Mouse (Mus musculus) forebrain, embryonic 11.5 days (tissue): Measurements from ENCODE around the gene Scfd2. TPM values are rescaled to one million over a fixed set of nuclear protein-coding genes. Genes with fewer than 3 reads are reported as not detected.

Experiments used
- ATAC-seq: fragments of 200-750 bp; cut with Nextera tagmentation; replicated peaks from 2 replicates; pipeline ENCODE4 v1.8.0; 2017; ENCODE audit warnings: moderate TSS enrichment; ENCODE audit not compliant: low FRiP score
- DNase-seq: peaks from one replicate; pipeline ENCODE4 v3.0.0-alpha.2; 2017; ENCODE audit warnings: low spot score
- H3K27ac ChIP-seq: fragments of 300-500 bp; sonication (generic); 2 replicates; pipeline ENCODE4 v1.5.1; 2014; ENCODE audit warnings: low read depth, low read length
- H3K27me3 ChIP-seq: fragments of 300-500 bp; sonication (generic); 2 replicates; pipeline ENCODE4 v1.6.1; 2014; ENCODE audit warnings: mild to moderate bottlenecking, low read length, mixed read lengths; ENCODE audit not compliant: control insufficient read depth, insufficient read depth
- H3K36me3 ChIP-seq: fragments of 300-500 bp; sonication (generic); 2 replicates; pipeline ENCODE4 v1.6.1; 2014; ENCODE audit warnings: mild to moderate bottlenecking, low read length, moderate library complexity, mixed read lengths; ENCODE audit not compliant: control insufficient read depth, insufficient read depth
- H3K4me1 ChIP-seq: fragments of 300-500 bp; sonication (generic); replicated peaks from 2 replicates; pipeline ENCODE4 v1.6.1; 2014; ENCODE audit warnings: low read length, mixed read lengths; ENCODE audit not compliant: control insufficient read depth, insufficient read depth
- H3K4me2 ChIP-seq: fragments of 300-500 bp; sonication (generic); 2 replicates; pipeline ENCODE4 v1.6.1; 2014; ENCODE audit warnings: low read depth, mild to moderate bottlenecking, low read length, moderate library complexity, mixed read lengths; ENCODE audit not compliant: severe bottlenecking
- H3K4me3 ChIP-seq: fragments of 300-500 bp; sonication (generic); 2 replicates; pipeline ENCODE4 v1.5.1; 2014; ENCODE audit warnings: low read depth, low read length
- H3K9ac ChIP-seq: fragments of 300-500 bp; sonication (generic); 2 replicates; pipeline ENCODE4 v1.6.1; 2014; ENCODE audit warnings: low read length
- H3K9me3 ChIP-seq: fragments of 300-500 bp; sonication (generic); 2 replicates; pipeline ENCODE4 v1.6.1; 2016; ENCODE audit warnings: low read length, mixed read lengths; ENCODE audit not compliant: control insufficient read depth
- WGBS: fragments of 180-500 bp; shearing (Covaris S2); extraction: QIAGEN DNeasy Blood & Tissue Kit; methylation state at CpG from one replicate; pipeline ENCODE4 v1.1.7; 2014; 5-methylcytosine and 5-hydroxymethylcytosine counted together
- polyA plus RNA-seq: library from polyadenylated mRNA; unstranded; fragments of >200 nt; fragmentation: Nextera tagmentation; extraction: Ambion mirVana; gene quantifications from 2 replicates; pipeline ENCODE4 v1.2.1, GENCODE M21; 2014

Gene Scfd2
- polyA plus RNA-seq, 1 experiment from 2014 or later = 13.3 TPM

GRCm38 (mm10) chr5:74184607-74185006 lies 347.0 kb downstream of the Scfd2 start:
- 88% methylated on average over 9 of the region's 9 CpGs for WGBS
- H3K27ac ChIP-seq = no peak overlapping the region

GRCm38 (mm10) chr5:74183118-74183517 lies 348.4 kb downstream of the Scfd2 start:
- WGBS = 75% methylated on average over 10 of the region's 10 CpGs
- H3K27ac ChIP-seq = no peak overlapping the region
- ATAC-seq (no peak), DNase-seq (no peak)
- H3K4me1 ChIP-seq = peaks cover 3% of the 10 kb centered on the region; the same call in 1 of the 2 replicates
- H3K9me3 ChIP-seq = no peaks in the 10 kb centered on the region
- no peaks in the 10 kb centered on the region for H3K27me3 ChIP-seq
- no peak overlapping the region for H3K4me2 ChIP-seq
- H3K4me3 ChIP-seq = no peak overlapping the region
- H3K9ac ChIP-seq = no peak overlapping the region
- no peaks in the 10 kb centered on the region for H3K36me3 ChIP-seq

More at GRCm38 (mm10) chr5:74184607-74185006, 347.0 kb downstream of the Scfd2 start:
- no peaks in the 10 kb centered on the region for H3K9me3 ChIP-seq
- no peak overlapping the region for H3K4me2 ChIP-seq
- ATAC-seq (no peak), DNase-seq (no peak)
- no peaks in the 10 kb centered on the region for H3K27me3 ChIP-seq
- H3K4me3 ChIP-seq = no peak overlapping the region
- H3K4me1 ChIP-seq = no peaks in the 10 kb centered on the region; the same call in 1 of the 2 replicates
- H3K36me3 ChIP-seq = no peaks in the 10 kb centered on the region
- H3K9ac ChIP-seq = no peak overlapping the region

GRCm38 (mm10) chr5:74180216-74180615 lies 351.3 kb downstream of the Scfd2 start:
- H3K9me3 ChIP-seq = no peaks in the 10 kb centered on the region
- 26% methylated on average over 10 of the region's 10 CpGs for WGBS
- H3K4me3 ChIP-seq = no peak overlapping the region
- DNase-seq = no peak
- H3K27me3 ChIP-seq = no peaks in the 10 kb centered on the region
- H3K4me1 ChIP-seq = peaks cover 3% of the 10 kb centered on the region; the same call in 1 of the 2 replicates
- H3K4me2 ChIP-seq = no peak overlapping the region
- H3K27ac ChIP-seq = no peak overlapping the region
- H3K9ac ChIP-seq = no peak overlapping the region
- no peak for ATAC-seq
- H3K36me3 ChIP-seq = no peaks in the 10 kb centered on the region

GRCm38 (mm10) chr5:74175526-74176270 lies 355.9 kb downstream of the Scfd2 start:
- Histone ChIP-seq H3K27ac (no peak overlapping the region), H3K27me3 (no peaks in the 10 kb centered on the region), H3K9ac (no peak overlapping the region), H3K4me2 (no peak overlapping the region), H3K4me3 (no peak overlapping the region), H3K4me1 (peaks cover 7% of the 10 kb centered on the region; the same call in 1 of the 2 replicates), H3K36me3 (no peaks in the 10 kb centered on the region), H3K9me3 (no peaks in the 10 kb centered on the region)
- ATAC-seq = no peak
- no peak for DNase-seq
- 61% methylated on average over 14 of the region's 14 CpGs for WGBS

- ATAC-seq (0 out of 2 replicates have a peak, but pooled peaks have one; percentile 42), DNase-seq (no peak)
- H3K9me3 ChIP-seq = no peaks in the 10 kb centered on the region
- no peaks in the 10 kb centered on the region for H3K27me3 ChIP-seq
- 68% methylated on average over 18 of the region's 18 CpGs for WGBS
- H3K27ac ChIP-seq = 0 out of 2 replicates have a peak overlapping the region, but pooled peaks have one; percentile 60
- H3K36me3 ChIP-seq = no peaks in the 10 kb centered on the region
- H3K9ac ChIP-seq = no peak overlapping the region
- no peak overlapping the region for H3K4me2 ChIP-seq
- H3K4me3 ChIP-seq = no peak overlapping the region
- 0 out of 2 replicates have a peak, but pooled peaks cover 4% of the 10 kb centered on the region for H3K4me1 ChIP-seq
Measured at GRCm38 (mm10) chr5:74173162-74173844, 358.3 kb downstream of the Scfd2 start.

GRCm38 (mm10) chr5:74172208-74172607 lies 359.4 kb downstream of the Scfd2 start:
- no peaks in the 10 kb centered on the region for H3K9me3 ChIP-seq
- no peak overlapping the region for H3K4me2 ChIP-seq
- H3K9ac ChIP-seq = no peak overlapping the region
- no peak for DNase-seq
- 0 out of 2 replicates have a peak, but pooled peaks cover 4% of the 10 kb centered on the region for H3K4me1 ChIP-seq
- no peak for ATAC-seq
- H3K36me3 ChIP-seq = no peaks in the 10 kb centered on the region
- 64% methylated on average over 12 of the region's 12 CpGs for WGBS
- no peaks in the 10 kb centered on the region for H3K27me3 ChIP-seq
- H3K4me3 ChIP-seq = no peak overlapping the region
- H3K27ac ChIP-seq = no peak overlapping the region

GRCm38 (mm10) chr5:74171768-74172167 lies 359.8 kb downstream of the Scfd2 start:
- Histone ChIP-seq H3K4me1 (0 out of 2 replicates have a peak, but pooled peaks cover 4% of the 10 kb centered on the region), H3K9me3 (no peaks in the 10 kb centered on the region), H3K36me3 (no peaks in the 10 kb centered on the region), H3K4me2 (no peak overlapping the region), H3K27me3 (no peaks in the 10 kb centered on the region), H3K27ac (no peak overlapping the region), H3K9ac (no peak overlapping the region), H3K4me3 (no peak overlapping the region)
- no peak for ATAC-seq
- WGBS = 69% methylated on average over 9 of the region's 9 CpGs
- no peak for DNase-seq

GRCm38 (mm10) chr5:74168085-74168484 lies 363.5 kb downstream of the Scfd2 start:
- ATAC-seq (no peak), DNase-seq (no peak)
- H3K9me3 ChIP-seq = no peaks in the 10 kb centered on the region
- no peak overlapping the region for H3K4me2 ChIP-seq
- no peaks in the 10 kb centered on the region for H3K4me1 ChIP-seq
- 86% methylated on average over 3 of the region's 3 CpGs for WGBS
- no peak overlapping the region for H3K27ac ChIP-seq
- H3K9ac ChIP-seq = no peak overlapping the region
- no peaks in the 10 kb centered on the region for H3K36me3 ChIP-seq
- H3K4me3 ChIP-seq = no peak overlapping the region
- no peaks in the 10 kb centered on the region for H3K27me3 ChIP-seq
